Mouse (Mus musculus): Measurements from ENCODE around the gene 2900026A02Rik.

GRCm38 (mm10) chr5:113164873-113165441, 56.1 kb downstream of the 2900026A02Rik start:
- TF ChIP-seq CTCF (IDR thresholded peaks at IDR 0.05) (no peak), POLR2A (IDR thresholded peaks at IDR 0.05; ENCODE audit: insufficient read depth, low read depth, low read length) (no peak)

Measured in heart, adult 2 months (tissue).